Mouse (Mus musculus) retina, postnatal 7 days (tissue): ENCODE results near the gene Por.

ENCODE experiments used
- DNase-seq: peaks from one replicate; pipeline ENCODE4 v3.0.0-alpha.2; 2012; ENCODE audit warnings: low read depth, low spot score

Gene Por

GRCm38 (mm10) chr5:135726641-135727346 lies 57.0 kb downstream of the Por start:
- DNase-seq = no peak

GRCm38 (mm10) chr5:135727871-135728270 lies 58.0 kb downstream of the Por start:
- DNase-seq = no peak

DNA sequence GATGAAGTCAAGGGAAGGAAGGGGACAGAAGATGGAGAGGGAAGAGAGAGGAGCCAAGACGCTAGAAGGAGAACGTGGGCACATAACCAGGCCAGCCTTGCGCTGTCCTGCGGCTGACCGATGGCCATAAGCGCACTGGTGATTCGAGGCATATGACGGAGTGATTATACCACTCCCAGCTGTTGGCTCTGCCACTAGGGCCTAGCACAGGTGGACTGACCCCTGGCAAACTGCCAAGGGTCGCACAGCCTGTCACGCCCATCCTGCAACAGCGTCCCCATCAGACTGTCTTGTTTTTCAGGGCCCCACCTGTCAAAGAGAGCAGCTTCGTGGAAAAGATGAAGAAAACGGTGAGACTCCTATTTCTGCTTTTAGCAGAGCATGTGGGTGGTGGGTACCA lies 58.5 kb downstream of the Por start:
- DNase-seq = no peak

GRCm38 (mm10) chr5:135729351-135729750 lies 59.5 kb downstream of the Por start:
- DNase-seq = no peak

DNA sequence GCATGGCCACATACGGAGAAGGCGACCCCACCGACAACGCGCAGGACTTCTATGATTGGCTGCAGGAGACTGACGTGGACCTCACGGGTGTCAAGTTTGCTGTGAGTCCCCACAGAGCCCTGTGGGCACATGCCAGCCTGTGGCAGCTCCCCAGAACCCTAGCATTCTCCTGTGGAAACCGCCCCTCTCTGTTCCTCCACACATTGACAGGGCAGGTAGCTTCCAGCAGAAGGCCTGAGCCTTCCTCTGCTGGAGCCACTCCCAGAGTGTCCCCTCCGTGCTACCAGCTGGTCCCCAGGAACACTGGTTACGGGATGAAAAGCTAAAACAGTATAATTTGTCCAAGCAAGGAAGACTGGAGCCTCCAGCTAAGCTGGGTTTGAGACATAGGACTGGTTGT lies 60.4 kb downstream of the Por start:
- DNase-seq = no peak

DNA sequence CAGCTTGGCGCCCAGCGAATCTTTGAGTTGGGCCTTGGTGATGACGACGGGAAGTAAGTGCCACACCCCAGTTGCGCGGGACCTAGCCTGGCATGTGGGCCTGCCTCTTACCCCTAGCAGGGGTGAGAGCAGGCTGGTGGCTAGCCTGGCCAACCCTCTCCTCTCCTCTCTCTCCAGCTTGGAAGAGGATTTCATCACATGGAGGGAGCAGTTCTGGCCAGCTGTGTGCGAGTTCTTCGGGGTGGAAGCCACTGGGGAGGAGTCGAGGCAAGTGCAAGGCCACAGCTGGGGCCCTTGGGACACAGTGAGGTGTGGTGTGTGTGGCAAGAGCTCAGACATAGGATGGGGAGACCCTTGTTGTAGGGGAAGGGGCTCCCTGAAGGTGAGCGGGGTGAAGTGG lies 61.1 kb downstream of the Por start:
- DNase-seq = no peak

- DNase-seq = no peak
These were observed 61.5 kb downstream of the Por start for GRCm38 (mm10) chr5:135731322-135731721.

- no peak for DNase-seq
These were observed 63.2 kb downstream of the Por start for GRCm38 (mm10) chr5:135733071-135733470.

GRCm38 (mm10) chr5:135734057-135734680 lies 64.3 kb downstream of the Por start:
- DNase-seq = no peak

DNA sequence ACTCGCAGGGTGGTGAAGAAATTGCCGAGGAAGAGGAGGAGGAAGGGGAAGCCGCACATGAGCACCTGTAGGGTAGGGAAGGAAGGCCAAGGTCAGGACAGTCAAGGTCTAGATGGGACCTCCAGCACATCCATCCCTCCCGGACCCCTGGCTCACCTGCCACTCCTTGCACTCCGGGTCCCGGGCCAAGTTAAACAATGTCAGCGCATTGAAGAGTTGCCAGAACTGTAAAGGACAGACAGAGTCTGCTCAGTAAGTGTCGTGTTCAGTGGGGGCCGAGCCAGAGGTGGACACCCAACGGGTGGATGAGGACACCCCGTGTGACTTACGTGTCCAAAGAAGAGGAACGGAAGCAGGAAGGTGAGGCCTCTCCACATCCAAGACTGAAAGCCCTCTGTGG lies 65.9 kb downstream of the Por start:
- no peak for DNase-seq

GRCm38 (mm10) chr5:135736544-135736943 lies 66.7 kb downstream of the Por start:
- no peak for DNase-seq

- DNase-seq = no peak
These were observed 67.3 kb downstream of the Por start for GRCm38 (mm10) chr5:135737154-135737553.

- DNase-seq = no peak
These were observed 68.4 kb downstream of the Por start for GRCm38 (mm10) chr5:135738266-135738665.

DNA sequence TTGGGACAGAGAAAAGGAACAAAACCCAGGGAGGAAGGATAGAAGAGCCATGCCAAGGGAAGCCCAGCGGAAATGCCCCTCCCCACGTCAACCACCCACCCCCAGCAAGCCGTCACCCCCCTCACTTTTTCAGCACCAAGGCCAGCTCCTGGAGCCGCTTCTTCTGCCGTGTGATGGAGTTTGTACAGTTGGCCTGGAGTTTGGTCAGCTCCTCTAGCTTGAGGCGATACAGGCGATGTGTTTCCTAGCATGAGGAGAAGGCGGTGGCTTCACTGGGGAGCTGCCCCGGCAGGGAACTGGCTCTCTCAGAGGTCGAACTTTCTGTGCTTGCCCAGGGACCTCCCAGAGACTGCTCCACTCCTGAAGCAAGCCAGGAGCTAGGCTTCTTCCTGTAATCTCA lies 72.3 kb downstream of the Por start:
- DNase-seq = no peak

DNA sequence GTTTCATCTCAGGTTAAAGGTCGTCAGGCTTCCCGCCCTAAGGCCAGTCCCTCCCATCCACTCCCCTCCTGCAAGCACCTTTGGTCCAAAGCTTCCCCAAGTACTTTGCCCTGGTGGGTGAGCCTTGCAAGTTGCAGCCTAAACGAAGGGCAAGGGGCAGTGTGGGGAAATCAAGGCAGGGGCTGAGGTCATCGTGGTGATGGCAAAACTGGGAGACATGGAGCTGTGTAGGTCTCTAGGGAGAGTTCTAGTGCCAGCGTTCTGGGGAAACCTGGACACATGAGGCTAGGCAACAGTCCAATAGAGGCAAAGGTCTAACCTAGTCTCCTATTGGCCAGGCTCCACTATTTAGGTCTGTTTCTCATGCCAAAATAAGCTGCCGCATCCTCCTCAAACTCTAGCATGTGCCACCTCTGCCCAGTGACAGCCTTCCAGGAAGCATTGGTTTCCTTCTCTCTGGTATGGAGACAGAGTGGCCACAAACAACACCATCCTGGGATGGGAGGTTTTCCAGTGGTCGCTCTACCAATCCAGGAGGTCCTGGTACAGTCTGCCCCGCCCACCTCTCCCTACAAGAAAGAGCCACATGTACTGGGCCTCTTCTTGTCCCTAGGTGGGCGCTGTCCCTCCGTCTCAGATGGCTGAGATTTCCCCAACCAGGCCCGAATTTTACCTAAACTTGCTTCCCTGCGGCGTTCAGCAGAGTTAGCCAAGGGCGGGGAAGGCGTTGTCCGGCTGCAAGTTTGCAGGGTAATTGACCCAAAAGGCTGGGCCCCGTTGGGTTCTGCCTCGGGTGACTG lies 73.3 kb downstream of the Por start:
- DNase-seq = no peak

GRCm38 (mm10) chr5:135743741-135744609 lies 74.1 kb downstream of the Por start, which contains the start of gene Tmem120a:
Gene Tmem120a, minus strand, starts transcription at chr5:135744448.
- peak; percentile 84 for DNase-seq

- no peak for DNase-seq
These were observed 74.9 kb downstream of the Por start for GRCm38 (mm10) chr5:135744742-135745141.

- DNase-seq = no peak
These were observed 81.2 kb downstream of the Por start for GRCm38 (mm10) chr5:135751041-135751440.

DNA sequence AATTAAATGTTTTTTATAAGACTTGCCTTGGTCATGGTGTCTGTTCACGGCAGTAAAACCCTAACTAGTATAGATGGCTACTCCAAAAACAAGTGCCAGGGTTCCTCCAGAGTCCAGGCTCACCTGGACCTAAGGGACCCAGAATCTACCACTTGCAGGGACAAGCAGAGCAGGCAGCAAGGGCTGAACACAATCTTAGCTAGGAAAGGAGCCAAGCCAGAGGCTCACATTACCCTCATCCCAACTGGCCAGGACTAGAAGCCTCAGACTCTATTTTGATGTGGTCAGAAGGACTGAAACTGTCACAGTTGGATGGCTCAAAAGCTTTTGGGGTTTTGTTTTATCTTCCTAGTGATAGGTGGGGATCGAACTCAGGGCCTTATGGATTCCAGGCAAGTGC lies 81.8 kb downstream of the Por start:
- DNase-seq = no peak

- DNase-seq = no peak
These were observed 92.0 kb downstream of the Por start for GRCm38 (mm10) chr5:135761881-135762280.

DNA sequence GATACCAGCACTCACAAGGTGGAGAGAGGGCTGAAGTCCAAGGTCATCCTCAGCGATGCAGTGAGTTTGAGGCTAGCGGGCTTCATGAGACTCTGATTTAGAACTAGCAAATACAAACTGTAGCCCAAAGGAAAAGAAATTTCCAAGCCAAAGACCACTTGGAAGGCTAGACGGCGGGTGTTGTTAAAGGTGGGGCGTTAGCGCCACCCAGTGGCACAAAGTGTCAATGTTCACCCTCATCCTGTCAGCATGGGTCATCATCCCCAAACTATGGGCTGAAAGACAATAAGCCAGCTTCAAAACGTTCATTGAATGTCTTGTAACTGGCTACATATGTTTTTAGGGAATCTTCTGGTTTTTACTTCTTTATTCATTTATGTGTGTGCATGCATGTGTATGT lies 93.7 kb downstream of the Por start:
- peak; percentile 71 for DNase-seq

DNA sequence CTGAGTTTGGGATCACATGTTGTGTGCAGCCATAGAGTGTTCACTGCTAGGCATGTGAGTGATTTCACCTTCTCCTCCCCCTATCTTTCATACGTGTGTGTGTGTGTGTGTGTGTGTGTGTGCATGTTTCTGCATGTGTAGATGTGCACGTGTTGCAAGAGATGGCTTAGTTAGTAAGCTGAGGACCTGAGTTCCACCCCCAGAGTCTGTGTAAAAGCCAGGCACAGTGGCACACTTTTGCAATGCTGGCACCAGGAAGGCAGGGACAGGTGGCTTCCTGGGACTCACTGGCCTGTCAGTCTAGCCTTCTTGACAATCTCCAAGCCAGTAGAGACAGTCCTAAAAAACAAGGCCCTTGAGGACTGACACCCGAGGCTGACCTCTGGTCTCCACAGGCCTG lies 95.1 kb downstream of the Por start:
- no peak for DNase-seq
